Mouse (Mus musculus) embryonic facial prominence, embryonic 12.5 days (tissue): Measurements from ENCODE around the gene Nsf. TPM values are rescaled to one million over a fixed set of nuclear protein-coding genes. Genes with fewer than 3 reads are reported as not detected.

Source experiments
- ATAC-seq: fragments of 200-750 bp; cut with Nextera tagmentation; 2 replicates; pipeline ENCODE4 v1.8.0; 2017; ENCODE audit not compliant: insufficient number of reproducible peaks, insufficient read depth, low FRiP score, low TSS enrichment
- H3K27ac ChIP-seq: fragments of 300-500 bp; sonication (generic); 2 replicates; pipeline ENCODE4 v1.5.1; 2016; ENCODE audit warnings: mild to moderate bottlenecking
- H3K27me3 ChIP-seq: fragments of 300-500 bp; sonication (generic); 2 replicates; pipeline ENCODE4 v1.6.1; 2016; ENCODE audit warnings: mild to moderate bottlenecking, moderate library complexity
- H3K36me3 ChIP-seq: fragments of 300-500 bp; sonication (generic); 2 replicates; pipeline ENCODE4 v1.6.1; 2016; ENCODE audit warnings: mild to moderate bottlenecking
- H3K4me1 ChIP-seq: fragments of 300-500 bp; sonication (generic); 2 replicates; pipeline ENCODE4 v1.6.1; 2016
- H3K4me2 ChIP-seq: fragments of 300-500 bp; sonication (generic); replicated peaks from 2 replicates; pipeline ENCODE4 v1.6.1; 2016; ENCODE audit warnings: mild to moderate bottlenecking, moderate library complexity
- H3K4me3 ChIP-seq: fragments of 300-500 bp; sonication (generic); 2 replicates; pipeline ENCODE4 v1.5.1; 2016; ENCODE audit warnings: mild to moderate bottlenecking
- H3K9ac ChIP-seq: fragments of 300-500 bp; sonication (generic); 2 replicates; pipeline ENCODE4 v1.6.1; 2016; ENCODE audit warnings: mild to moderate bottlenecking, moderate library complexity
- H3K9me3 ChIP-seq: fragments of 300-500 bp; sonication (generic); 2 replicates; pipeline ENCODE4 v1.6.1; 2016; ENCODE audit warnings: mild to moderate bottlenecking, moderate library complexity
- WGBS: fragments of 180-500 bp; shearing (Covaris S2); methylation state at CpG from one replicate; pipeline ENCODE4 v1.1.7; 2016; 5-methylcytosine and 5-hydroxymethylcytosine counted together
- polyA plus RNA-seq: library from polyadenylated mRNA; unstranded; fragments of >200 nt; fragmentation: Nextera tagmentation; extraction: Ambion mirVana; gene quantifications from 2 replicates; pipeline ENCODE4 v1.2.1, GENCODE M21; 2016

Nsf gene
- polyA plus RNA-seq, 1 experiment from 2014 or later, result 57.4 TPM

- no peaks in the 10 kb centered on the region for H3K9me3 ChIP-seq
- no peak overlapping the region for H3K4me2 ChIP-seq
- no peaks in the 10 kb centered on the region for H3K27me3 ChIP-seq
- 82% methylated on average over 4 of the region's 4 CpGs for WGBS
- no peaks in the 10 kb centered on the region for H3K4me1 ChIP-seq
- peaks cover 69% of the 10 kb centered on the region for H3K36me3 ChIP-seq
- no peak overlapping the region for H3K9ac ChIP-seq
- ATAC-seq, result no peak
- H3K4me3 ChIP-seq, result no peak overlapping the region
- no peak overlapping the region for H3K27ac ChIP-seq
Observed at GRCm38 (mm10) chr11:103979381-103979780, 25.5 kb upstream of the Nsf start.

GRCm38 (mm10) chr11:103970876-103971275, 17.0 kb upstream of the Nsf start:
- no peak for ATAC-seq
- 87% methylated on average over 3 of the region's 3 CpGs for WGBS
- no peak overlapping the region for H3K9ac ChIP-seq
- H3K4me2 ChIP-seq, result no peak overlapping the region
- H3K27me3 ChIP-seq, result no peaks in the 10 kb centered on the region
- no peaks in the 10 kb centered on the region for H3K9me3 ChIP-seq
- peaks cover 8% of the 10 kb centered on the region for H3K4me1 ChIP-seq
- peaks cover 43% of the 10 kb centered on the region for H3K36me3 ChIP-seq
- H3K27ac ChIP-seq, result no peak overlapping the region
- H3K4me3 ChIP-seq, result no peak overlapping the region

GRCm38 (mm10) chr11:103969278-103969677, 15.4 kb upstream of the Nsf start:
- no peak overlapping the region for H3K27ac ChIP-seq
- no peak overlapping the region for H3K9ac ChIP-seq
- no peak for ATAC-seq
- no peak overlapping the region for H3K4me2 ChIP-seq
- H3K4me3 ChIP-seq, result no peak overlapping the region
- peaks cover 8% of the 10 kb centered on the region for H3K4me1 ChIP-seq
- H3K36me3 ChIP-seq, result peaks cover 27% of the 10 kb centered on the region
- no peaks in the 10 kb centered on the region for H3K9me3 ChIP-seq
- 91% methylated on average over 5 of the region's 5 CpGs for WGBS
- H3K27me3 ChIP-seq, result no peaks in the 10 kb centered on the region

- Histone ChIP-seq H3K4me1 (peaks cover 8% of the 10 kb centered on the region), H3K36me3 (peaks cover 16% of the 10 kb centered on the region; the same call in 1 of the 2 replicates), H3K9ac (peak overlapping the region; percentile 85), H3K27ac (peak overlapping the region; percentile 90), H3K4me2 (peak overlapping the region; percentile 84), H3K4me3 (peak overlapping the region; percentile 89), H3K27me3 (no peaks in the 10 kb centered on the region), H3K9me3 (no peaks in the 10 kb centered on the region)
- 2% methylated on average over 20 of the region's 20 CpGs for WGBS
- ATAC-seq, result no peak
Observed at GRCm38 (mm10) chr11:103967106-103967735, 13.4 kb upstream of the Nsf start.

GRCm38 (mm10) chr11:103956866-103957265, 3.0 kb upstream of the Nsf start:
- Histone ChIP-seq H3K9ac (no peak overlapping the region), H3K27ac (no peak overlapping the region), H3K36me3 (no peaks in the 10 kb centered on the region), H3K4me1 (peaks cover 12% of the 10 kb centered on the region), H3K4me3 (no peak overlapping the region), H3K4me2 (no peak overlapping the region), H3K9me3 (no peaks in the 10 kb centered on the region), H3K27me3 (no peaks in the 10 kb centered on the region)
- WGBS, result 89% methylated on average over 4 of the region's 4 CpGs
- ATAC-seq, result no peak

- no peaks in the 10 kb centered on the region for H3K27me3 ChIP-seq
- WGBS, result 3% methylated on average over 31 of the region's 32 CpGs
- H3K9me3 ChIP-seq, result no peaks in the 10 kb centered on the region
- peaks cover 10% of the 10 kb centered on the region for H3K4me1 ChIP-seq
- peak overlapping the region; percentile 88 for H3K9ac ChIP-seq
- peak overlapping the region; percentile 65 for H3K4me2 ChIP-seq
- peak; percentile 53 for ATAC-seq
- 0 out of 2 replicates have a peak overlapping the region, but pooled peaks have one; percentile 6 for H3K27ac ChIP-seq
- H3K4me3 ChIP-seq, result peak overlapping the region; percentile 88
- no peaks in the 10 kb centered on the region for H3K36me3 ChIP-seq
Observed at GRCm38 (mm10) chr11:103953032-103953895, 592 bp downstream of the Nsf start.

GRCm38 (mm10) chr11:103952635-103953031, 1.2 kb downstream of the Nsf start:
- WGBS, result 62% methylated on average over 5 of the region's 5 CpGs
- no peak for ATAC-seq
- no peak overlapping the region for H3K9ac ChIP-seq

GRCm38 (mm10) chr11:103951106-103951505, 2.8 kb downstream of the Nsf start:
- Histone ChIP-seq H3K27me3 (no peaks in the 10 kb centered on the region), H3K9me3 (no peaks in the 10 kb centered on the region), H3K9ac (no peak overlapping the region), H3K4me3 (no peak overlapping the region), H3K4me2 (no peak overlapping the region), H3K36me3 (no peaks in the 10 kb centered on the region), H3K27ac (no peak overlapping the region), H3K4me1 (peaks cover 10% of the 10 kb centered on the region)
- WGBS, result 92% methylated on average over 7 of the region's 7 CpGs
- no peak for ATAC-seq

More at GRCm38 (mm10) chr11:103952635-103953031, 1.2 kb downstream of the Nsf start:
- Histone ChIP-seq H3K4me1 (peaks cover 10% of the 10 kb centered on the region), H3K27ac (no peak overlapping the region), H3K4me3 (peak overlapping the region; percentile 88; the same call in 1 of the 2 replicates), H3K27me3 (no peaks in the 10 kb centered on the region), H3K9me3 (no peaks in the 10 kb centered on the region), H3K36me3 (no peaks in the 10 kb centered on the region), H3K4me2 (peak overlapping the region; percentile 65)

GRCm38 (mm10) chr11:103948952-103949351, 4.9 kb downstream of the Nsf start:
- Histone ChIP-seq H3K9ac (no peak overlapping the region), H3K4me3 (no peak overlapping the region), H3K36me3 (no peaks in the 10 kb centered on the region), H3K27ac (no peak overlapping the region), H3K9me3 (no peaks in the 10 kb centered on the region), H3K4me1 (peaks cover 10% of the 10 kb centered on the region), H3K27me3 (no peaks in the 10 kb centered on the region), H3K4me2 (no peak overlapping the region)
- 88% methylated on average over 7 of the region's 7 CpGs for WGBS
- no peak for ATAC-seq

GRCm38 (mm10) chr11:103942740-103943139, 11.1 kb downstream of the Nsf start:
- Histone ChIP-seq H3K4me1 (no peaks in the 10 kb centered on the region), H3K4me3 (no peak overlapping the region), H3K27me3 (no peaks in the 10 kb centered on the region), H3K27ac (no peak overlapping the region), H3K4me2 (no peak overlapping the region), H3K36me3 (0 out of 2 replicates have a peak, but pooled peaks cover 5% of the 10 kb centered on the region), H3K9ac (no peak overlapping the region), H3K9me3 (no peaks in the 10 kb centered on the region)
- no peak for ATAC-seq
- WGBS, result 84% methylated on average over 4 of the region's 4 CpGs

GRCm38 (mm10) chr11:103941351-103941750, 12.5 kb downstream of the Nsf start:
- Histone ChIP-seq H3K9ac (no peak overlapping the region), H3K36me3 (0 out of 2 replicates have a peak, but pooled peaks cover 5% of the 10 kb centered on the region), H3K27me3 (no peaks in the 10 kb centered on the region), H3K4me1 (no peaks in the 10 kb centered on the region), H3K4me3 (no peak overlapping the region), H3K27ac (no peak overlapping the region), H3K9me3 (no peaks in the 10 kb centered on the region), H3K4me2 (no peak overlapping the region)
- ATAC-seq, result no peak
- 65% methylated on average over 5 of the region's 5 CpGs for WGBS

- H3K4me1 ChIP-seq, result no peaks in the 10 kb centered on the region
- H3K9me3 ChIP-seq, result no peaks in the 10 kb centered on the region
- no peak overlapping the region for H3K9ac ChIP-seq
- ATAC-seq, result no peak
- no peak overlapping the region for H3K4me2 ChIP-seq
- no peak overlapping the region for H3K4me3 ChIP-seq
- 0 out of 2 replicates have a peak, but pooled peaks cover 5% of the 10 kb centered on the region for H3K36me3 ChIP-seq
- no peaks in the 10 kb centered on the region for H3K27me3 ChIP-seq
- WGBS, result 76% methylated on average over 6 of the region's 6 CpGs
- H3K27ac ChIP-seq, result no peak overlapping the region
Observed at GRCm38 (mm10) chr11:103940887-103941286, 13.0 kb downstream of the Nsf start.
